Mouse (Mus musculus): ENCODE measurements around the gene Gsta3. TPM values are rescaled to one million over a fixed set of nuclear protein-coding genes. Genes with fewer than 3 reads are reported as not detected.

The Gsta3 gene
- total RNA-seq, 2 experiments from 2014 or later: not detected

DNA sequence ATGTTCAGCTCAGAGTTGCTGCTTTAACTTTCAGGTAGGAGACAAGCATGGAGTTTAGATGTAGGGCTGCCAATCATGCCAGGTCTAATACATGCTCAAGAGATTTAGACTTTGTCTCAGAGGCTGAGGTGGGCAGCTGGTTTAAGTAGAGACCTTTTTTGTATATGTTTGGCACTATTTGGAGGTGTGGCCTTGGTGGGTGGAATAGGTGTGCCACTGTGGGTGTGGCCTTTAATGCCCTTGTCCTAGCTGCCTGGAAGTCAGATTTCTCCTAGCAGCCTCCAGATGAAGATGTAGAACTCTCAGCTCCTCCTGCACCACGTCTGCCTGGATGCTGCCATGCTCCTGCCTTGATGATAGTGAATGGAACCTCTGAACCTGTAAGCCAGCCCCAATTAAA lies 52.2 kb downstream of the Gsta3 start:
- no peak for ATAC-seq (replicated peaks; ENCODE audit: low FRiP score, poor library complexity, severe bottlenecking)

DNA sequence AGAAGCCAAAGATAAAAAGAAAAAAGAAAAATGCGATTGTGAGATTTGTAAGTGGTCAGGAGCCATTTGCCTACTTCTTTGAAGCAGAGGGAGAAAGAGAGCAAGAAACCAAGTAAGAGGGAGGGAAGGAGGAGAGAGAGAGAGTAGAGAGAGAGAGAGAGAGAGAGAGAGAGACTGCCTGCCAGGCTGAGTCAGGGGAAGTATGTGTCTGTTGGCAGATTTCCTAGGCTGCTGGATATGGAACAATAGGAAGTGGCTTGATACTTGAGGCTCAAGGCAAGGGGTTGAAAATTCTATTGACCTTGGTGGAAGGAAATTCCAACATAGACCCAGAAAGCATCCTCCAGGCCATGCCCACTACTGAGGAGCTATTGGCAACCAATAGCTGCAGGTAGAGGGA lies 55.8 kb downstream of the Gsta3 start:
- no peak for ATAC-seq (replicated peaks; ENCODE audit: low FRiP score, poor library complexity, severe bottlenecking)

DNA sequence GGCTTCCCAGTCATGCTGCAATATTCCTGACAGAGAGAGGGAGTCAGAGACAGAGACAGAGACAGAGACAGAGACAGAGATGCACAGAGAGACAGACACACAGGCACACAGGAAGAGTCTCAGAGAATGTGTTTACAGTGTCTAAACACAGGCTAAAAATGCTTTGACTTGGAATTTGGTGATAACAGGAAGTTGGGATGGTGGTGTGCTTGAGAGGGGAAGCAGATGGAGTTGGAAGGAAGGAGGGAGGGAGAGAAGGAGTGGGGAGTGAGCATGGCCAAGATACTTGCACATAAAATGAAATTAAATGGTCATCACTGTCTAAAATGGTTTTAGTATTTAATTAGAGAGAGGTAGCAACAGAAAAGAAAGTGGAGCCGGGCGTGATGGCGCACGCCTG lies 57.7 kb downstream of the Gsta3 start:
- ATAC-seq (replicated peaks; ENCODE audit: low FRiP score, poor library complexity, severe bottlenecking): no peak

DNA sequence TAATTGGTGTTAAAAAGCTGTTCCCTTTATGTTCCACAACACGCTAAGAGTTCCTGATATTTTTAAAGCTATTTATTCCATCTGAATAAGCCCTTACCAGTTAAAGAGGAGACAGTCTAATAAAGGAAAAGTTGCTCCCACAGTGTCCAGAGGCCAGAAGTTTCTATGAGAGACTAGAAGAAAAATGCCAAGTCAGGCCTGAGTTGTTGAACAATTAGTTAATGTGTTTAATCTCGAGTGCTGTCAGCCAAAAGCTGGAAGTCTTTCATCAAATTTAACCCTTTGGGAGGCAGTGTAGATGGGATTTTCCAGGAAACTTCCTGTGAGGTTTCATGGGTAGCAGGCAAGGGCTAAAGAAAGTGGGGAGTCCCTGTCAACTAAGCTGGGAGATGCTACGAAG lies 59.4 kb downstream of the Gsta3 start:
- ATAC-seq (replicated peaks; ENCODE audit: low FRiP score, poor library complexity, severe bottlenecking): no peak

DNA sequence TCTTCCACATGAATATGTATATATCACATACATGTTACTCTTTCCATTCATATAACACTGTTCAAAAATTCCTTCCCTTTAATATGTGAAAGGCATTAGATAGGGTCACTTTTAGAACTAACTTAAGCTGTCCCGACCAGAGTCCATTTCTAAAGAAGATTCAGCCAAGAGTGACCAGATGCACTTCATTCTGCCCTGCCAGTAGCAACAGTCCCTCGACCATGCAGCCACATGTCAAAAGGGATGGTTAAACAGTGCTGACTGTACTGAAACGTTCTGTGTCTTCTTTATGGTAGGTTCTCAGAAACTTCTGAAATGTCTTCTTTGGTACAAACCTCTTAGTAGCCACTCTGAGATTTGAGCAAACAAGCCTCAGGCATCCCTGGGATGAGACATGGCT lies 61.3 kb downstream of the Gsta3 start:
- ATAC-seq (replicated peaks; ENCODE audit: low FRiP score, poor library complexity, severe bottlenecking): no peak

DNA sequence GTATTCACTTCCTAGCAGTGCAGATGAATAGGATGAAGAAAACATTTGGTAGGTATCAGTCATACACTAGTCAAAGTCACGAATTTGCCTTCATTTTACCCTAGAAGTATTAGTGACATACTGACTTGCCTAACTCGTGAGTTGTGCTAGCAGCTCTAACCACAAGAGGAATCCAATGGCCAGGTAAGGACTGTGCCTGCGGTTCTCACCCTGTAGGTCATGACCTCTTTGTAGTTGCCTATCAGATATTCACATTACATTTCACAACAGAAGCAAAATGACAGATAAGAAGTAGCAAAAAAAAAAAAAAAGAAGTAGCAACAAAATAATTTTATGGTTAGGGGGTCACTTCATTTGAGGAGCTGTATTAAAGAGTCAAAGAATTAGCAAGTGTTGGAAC lies 63.8 kb downstream of the Gsta3 start:
- no peak for ATAC-seq (replicated peaks; ENCODE audit: low FRiP score, poor library complexity, severe bottlenecking)

DNA sequence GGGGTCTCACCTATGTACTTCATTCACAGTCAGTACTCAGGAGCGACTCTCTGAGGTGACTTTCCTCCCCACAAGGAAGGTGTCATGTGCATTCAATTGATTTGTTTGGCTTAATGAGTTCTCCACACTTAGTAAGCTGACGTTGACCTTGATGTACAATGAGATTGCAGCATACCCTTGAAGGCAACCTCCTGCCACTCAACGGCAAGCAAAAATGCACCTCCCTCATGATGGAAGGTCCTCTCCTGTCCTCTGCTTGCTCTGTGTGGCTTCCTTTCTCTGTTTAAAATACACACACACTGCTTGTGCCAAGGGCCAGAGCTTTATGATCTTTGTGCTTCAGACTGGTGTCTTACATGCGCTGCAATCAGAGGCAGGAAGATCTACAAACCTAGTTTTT lies 64.3 kb downstream of the Gsta3 start:
- no peak for ATAC-seq (replicated peaks; ENCODE audit: low FRiP score, poor library complexity, severe bottlenecking)

DNA sequence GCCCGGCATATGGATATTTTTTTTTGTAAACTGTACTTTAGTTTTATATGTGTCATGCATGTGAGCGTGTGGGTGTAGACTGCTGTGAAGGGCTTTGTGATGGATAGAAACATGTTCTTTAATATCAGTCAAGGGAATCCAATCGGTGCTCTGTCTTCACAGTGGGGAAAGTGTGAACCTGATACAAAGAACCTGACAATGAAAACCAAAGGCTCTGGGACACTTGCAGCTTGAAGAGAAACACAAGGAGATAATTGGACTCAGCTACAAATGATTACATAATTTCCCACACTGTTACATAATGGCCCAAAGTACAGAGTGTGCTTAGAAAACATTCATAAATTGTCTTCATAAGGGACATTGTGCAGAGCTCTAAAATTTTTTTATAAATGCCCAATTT lies 65.1 kb downstream of the Gsta3 start:
- no peak for ATAC-seq (replicated peaks; ENCODE audit: low FRiP score, poor library complexity, severe bottlenecking)

DNA sequence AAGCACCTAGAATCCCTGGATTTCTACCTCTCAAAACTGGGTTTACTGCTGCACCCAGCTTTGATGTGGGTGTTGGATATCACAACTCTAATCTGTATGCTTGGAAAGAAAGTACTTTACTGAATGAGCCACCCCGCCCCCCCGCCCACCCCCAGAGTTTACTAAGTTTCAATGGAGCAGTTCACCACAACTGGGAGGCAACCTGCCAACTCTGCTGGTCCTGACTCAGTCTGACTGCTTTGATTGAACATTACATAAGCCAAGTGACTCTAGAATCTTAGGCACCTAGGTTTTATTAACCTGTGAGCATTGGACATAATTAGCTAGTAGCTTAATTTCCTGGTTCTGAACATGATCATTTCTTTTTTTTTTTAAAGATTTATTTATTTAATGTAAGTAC lies 73.9 kb downstream of the Gsta3 start:
- ATAC-seq (replicated peaks; ENCODE audit: low FRiP score, poor library complexity, severe bottlenecking): no peak

Other genes with a start within 250 kb of the Gsta3 start
- gene Tram2, start 161.4 kb upstream of the Gsta3 start, total RNA-seq (2015; ENCODE audit: low replicate concordance): 1.0 and 1.7 TPM in 2 replicates
- gene Tram2, start 161.4 kb upstream of the Gsta3 start, total RNA-seq (2017; ENCODE audit: low replicate concordance): 0.34 and 0.42 TPM in 2 replicates
- gene Tmem14a, start 22.0 kb upstream of the Gsta3 start, total RNA-seq (2015; ENCODE audit: low replicate concordance): not detected in 2 replicates
- gene Tmem14a, start 22.0 kb upstream of the Gsta3 start, total RNA-seq (2017; ENCODE audit: low replicate concordance): not detected in 2 replicates
- not detected in 2 replicates for gene Khdc1a, start 109.1 kb downstream of the Gsta3 start, total RNA-seq (2015; ENCODE audit: low replicate concordance)
- not detected in 2 replicates for gene Khdc1a, start 109.1 kb downstream of the Gsta3 start, total RNA-seq (2017; ENCODE audit: low replicate concordance)
- not detected in 2 replicates for gene Khdc1c, start 127.7 kb downstream of the Gsta3 start, total RNA-seq (2015; ENCODE audit: low replicate concordance)
- not detected in 2 replicates for gene Khdc1c, start 127.7 kb downstream of the Gsta3 start, total RNA-seq (2017; ENCODE audit: low replicate concordance)
- gene Khdc1b, start 143.0 kb downstream of the Gsta3 start, total RNA-seq (2015; ENCODE audit: low replicate concordance): 0.63 TPM in 1 of 2 replicates, not detected in the other
- 0.17 TPM in 1 of 2 replicates, not detected in the other for gene Khdc1b, start 143.0 kb downstream of the Gsta3 start, total RNA-seq (2017; ENCODE audit: low replicate concordance)